Mouse (Mus musculus) liver, embryonic 15.5 days (tissue): ENCODE data around the gene Ntan1. TPM values are rescaled to one million over a fixed set of nuclear protein-coding genes. Genes with fewer than 3 reads are reported as not detected.

Experiments
- ATAC-seq: fragments of 200-750 bp; cut with Nextera tagmentation; 2 replicates; pipeline ENCODE4 v1.8.0; 2017; ENCODE audit warnings: moderate number of reproducible peaks, mild to moderate bottlenecking, moderate library complexity; ENCODE audit not compliant: insufficient read depth
- H3K27ac ChIP-seq: fragments of 300-500 bp; sonication (generic); replicated peaks from 2 replicates; pipeline ENCODE4 v1.5.1; 2015; ENCODE audit warnings: mild to moderate bottlenecking, inconsistent platforms
- H3K27me3 ChIP-seq: fragments of 300-500 bp; sonication (generic); 2 replicates; pipeline ENCODE4 v1.6.1; 2015; ENCODE audit warnings: mild to moderate bottlenecking, inconsistent platforms
- H3K36me3 ChIP-seq: fragments of 300-500 bp; sonication (generic); replicated peaks from 2 replicates; pipeline ENCODE4 v1.6.1; 2015; ENCODE audit warnings: moderate library complexity, mild to moderate bottlenecking, inconsistent platforms
- H3K4me1 ChIP-seq: fragments of 300-500 bp; sonication (generic); replicated peaks from 2 replicates; pipeline ENCODE4 v1.6.1; 2015; ENCODE audit warnings: inconsistent platforms
- H3K4me2 ChIP-seq: fragments of 300-500 bp; sonication (generic); 2 replicates; pipeline ENCODE4 v1.6.1; 2015; ENCODE audit warnings: moderate library complexity, mild to moderate bottlenecking, inconsistent platforms
- H3K4me3 ChIP-seq: fragments of 300-500 bp; sonication (generic); replicated peaks from 2 replicates; pipeline ENCODE4 v1.5.1; 2015; ENCODE audit warnings: mild to moderate bottlenecking, inconsistent platforms
- H3K9ac ChIP-seq: fragments of 300-500 bp; sonication (generic); 2 replicates; pipeline ENCODE4 v1.6.1; 2015; ENCODE audit warnings: moderate library complexity, mild to moderate bottlenecking, inconsistent platforms
- H3K9me3 ChIP-seq: fragments of 300-500 bp; sonication (generic); replicated peaks from 2 replicates; pipeline ENCODE4 v1.6.1; 2016; ENCODE audit warnings: inconsistent platforms
- WGBS: fragments of 180-500 bp; shearing (Covaris S2); methylation state at CpG from one replicate; pipeline ENCODE4 v1.1.7; 2015; ENCODE audit warnings: mixed read lengths; ENCODE audit not compliant: insufficient replicate concordance; 5-methylcytosine and 5-hydroxymethylcytosine counted together
- microRNA-seq: library from miRNA; unstranded; fragments of <30 nt; microRNA quantifications from one replicate; pipeline ENCODE4, GENCODE M21; 2016
- polyA plus RNA-seq: library from polyadenylated mRNA; unstranded; fragments of >200 nt; fragmentation: Nextera tagmentation; extraction: Ambion mirVana; gene quantifications from 2 replicates; pipeline ENCODE4 v1.2.1, GENCODE M21; 2015

Ntan1 gene
- polyA plus RNA-seq, 1 experiment from 2014 or later: 38.7 TPM

- peak overlapping the region; percentile 58 for H3K4me2 ChIP-seq
- peaks cover 6% of the 10 kb centered on the region; the same call in 1 of the 2 replicates for H3K4me1 ChIP-seq
- no peak overlapping the region for H3K9ac ChIP-seq
- WGBS: 41% methylated on average over 42 of the region's 42 CpGs
- ATAC-seq: 0 out of 2 replicates have a peak, but pooled peaks have one; percentile 12
- no peak overlapping the region; the same call in 1 of the 2 replicates for H3K4me3 ChIP-seq
- no peaks in the 10 kb centered on the region for H3K9me3 ChIP-seq
- peaks cover 33% of the 10 kb centered on the region for H3K36me3 ChIP-seq
- no peak overlapping the region for H3K27ac ChIP-seq
- no peaks in the 10 kb centered on the region for H3K27me3 ChIP-seq
Measured at GRCm38 (mm10) chr16:13867910-13868514, 49.4 kb downstream of the Ntan1 start.

DNA sequence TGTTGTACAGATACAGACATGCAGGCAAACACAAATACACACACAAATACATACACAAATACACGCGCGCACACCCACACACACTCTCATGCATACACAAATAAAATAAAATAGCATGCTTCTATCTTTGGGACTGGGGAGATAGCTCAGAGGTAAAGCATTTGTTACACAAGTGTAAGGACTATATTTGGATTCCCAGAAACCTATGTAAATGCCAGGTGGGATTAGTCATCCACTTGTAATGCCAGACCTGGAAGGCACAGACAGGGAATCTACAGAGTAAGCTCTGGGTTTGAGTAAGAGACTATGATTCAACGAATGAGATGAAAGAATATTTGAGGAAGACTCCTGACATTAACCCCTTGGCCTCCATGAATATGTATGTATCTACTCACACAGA lies 56.8 kb downstream of the Ntan1 start:
- WGBS: 83% methylated on average over 4 of the region's 4 CpGs

DNA sequence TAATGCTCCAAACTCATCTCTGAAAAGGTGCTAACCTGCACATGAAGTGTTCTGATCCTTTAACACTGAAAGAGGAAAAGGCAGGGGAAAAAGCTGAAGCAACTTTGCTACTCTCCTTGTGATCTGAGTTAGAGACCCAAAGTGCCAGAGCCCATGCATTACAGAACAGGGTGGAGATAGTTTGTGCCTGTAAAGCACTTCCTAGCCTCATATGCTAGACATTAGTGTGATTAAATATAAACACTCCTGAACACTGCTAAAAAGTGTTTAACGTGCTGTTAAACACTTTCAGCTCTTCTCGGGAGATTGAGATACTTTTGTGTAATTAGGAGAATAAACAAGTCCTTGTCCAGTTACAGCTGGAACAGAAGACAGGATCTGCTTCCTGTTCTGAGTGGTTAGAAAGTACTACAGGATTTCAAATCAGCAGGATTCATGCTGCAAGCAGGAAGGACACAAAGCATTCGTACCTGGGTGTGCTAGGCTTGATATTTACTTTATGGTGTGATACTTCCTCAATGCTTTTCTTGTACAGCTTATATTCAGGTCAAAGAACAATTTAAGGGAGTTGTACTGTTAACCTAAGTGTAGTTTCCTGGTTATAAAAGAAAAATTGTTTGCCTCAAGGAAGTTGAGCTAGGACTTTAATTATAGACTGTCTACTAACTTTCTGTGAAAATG lies 64.6 kb downstream of the Ntan1 start:
- no peak overlapping the region for H3K27ac ChIP-seq

More for the DNA sequence above, 56.8 kb downstream of the Ntan1 start:
- Histone ChIP-seq H3K9ac (no peak overlapping the region), H3K36me3 (peaks cover 47% of the 10 kb centered on the region), H3K9me3 (no peaks in the 10 kb centered on the region), H3K4me3 (no peak overlapping the region), H3K27ac (no peak overlapping the region), H3K4me1 (no peaks in the 10 kb centered on the region), H3K4me2 (no peak overlapping the region), H3K27me3 (no peaks in the 10 kb centered on the region)
- ATAC-seq: no peak

More for the DNA sequence above, 64.6 kb downstream of the Ntan1 start:
- Histone ChIP-seq H3K4me3 (no peak overlapping the region), H3K27me3 (no peaks in the 10 kb centered on the region), H3K4me2 (no peak overlapping the region), H3K36me3 (0 out of 2 replicates have a peak, but pooled peaks cover 10% of the 10 kb centered on the region), H3K4me1 (no peaks in the 10 kb centered on the region), H3K9ac (no peak overlapping the region), H3K9me3 (no peaks in the 10 kb centered on the region)
- no peak for ATAC-seq
- WGBS: 52% methylated on average over 3 of the region's 3 CpGs

Small RNA genes within 50 kb of the gene (microRNA-seq; reads per million reads assigned to microRNA genes)
- not detected for gene Gm27734

Other genes starting within 250 kb of the Ntan1 start
- gene Parn, start 150.7 kb upstream of the Ntan1 start, polyA plus RNA-seq: 13.9 and 15.5 TPM in 2 replicates
- 13.4 and 13.6 TPM in 2 replicates for gene Bfar, start 147.0 kb upstream of the Ntan1 start, polyA plus RNA-seq
- 2.2 TPM in 2 replicates for gene 3110001I22Rik, start 146.9 kb upstream of the Ntan1 start, polyA plus RNA-seq
- gene Pla2g10, start 87.9 kb upstream of the Ntan1 start, polyA plus RNA-seq: 0.21 TPM in 1 of 2 replicates, not detected in the other
- 19.2 and 21.0 TPM in 2 replicates for gene Rrn3, start 38.1 kb upstream of the Ntan1 start, polyA plus RNA-seq
- gene Pdxdc1, start 84.3 kb downstream of the Ntan1 start, polyA plus RNA-seq: 23.8 and 26.2 TPM in 2 replicates
- 1.5 and 1.9 TPM in 2 replicates for gene Mpv17l, start 84.3 kb downstream of the Ntan1 start, polyA plus RNA-seq
- gene 2900011O08Rik, start 167.8 kb downstream of the Ntan1 start, polyA plus RNA-seq: 0.05 and 0.09 TPM in 2 replicates
- not detected in 2 replicates for gene Ifitm7, start 168.0 kb downstream of the Ntan1 start, polyA plus RNA-seq